Mouse (Mus musculus) heart, adult 2 months (tissue): ENCODE measurements around the gene Col4a2. TPM values are rescaled to one million over a fixed set of nuclear protein-coding genes. Genes with fewer than 3 reads are reported as not detected.

Experiments
- DNase-seq, 2 experiments: peaks; one replicate each; pipeline ENCODE4 v3.0.0; 2021
- H3K27ac ChIP-seq: fragments of 200-600 bp; 2 replicates; pipeline ENCODE4 v1.8.1; 2022
- H3K27me3 ChIP-seq: fragments of 200-500 bp; 2 replicates; pipeline ENCODE4 v1.6.1; 2012; ENCODE audit warnings: mild to moderate bottlenecking, low read length, inconsistent platforms, mixed read lengths; ENCODE audit not compliant: control insufficient read depth, insufficient read depth
- H3K36me3 ChIP-seq: fragments of 200-500 bp; 2 replicates; pipeline ENCODE4 v1.6.1; 2012; ENCODE audit warnings: low read length, inconsistent platforms; ENCODE audit not compliant: control insufficient read depth, insufficient read depth
- H3K4me1 ChIP-seq: fragments of 200-500 bp; 2 replicates; pipeline ENCODE4 v1.6.1; 2011; ENCODE audit warnings: low read length; ENCODE audit not compliant: control insufficient read depth, insufficient read depth
- H3K4me3 ChIP-seq: fragments of 200-600 bp; 2 replicates; pipeline ENCODE4 v1.8.1; 2022
- H3K79me2 ChIP-seq: fragments of 200-500 bp; replicated peaks from 2 replicates; pipeline ENCODE4 v1.6.1; 2012; ENCODE audit warnings: mild to moderate bottlenecking, inconsistent platforms, low read length, moderate library complexity, mixed read lengths; ENCODE audit not compliant: control insufficient read depth, insufficient read depth
- H3K9ac ChIP-seq: fragments of 200-500 bp; 2 replicates; pipeline ENCODE4 v1.6.1; 2012; ENCODE audit warnings: low read depth, mild to moderate bottlenecking, control low read depth, inconsistent platforms, low read length, mixed read lengths
- CTCF ChIP-seq: fragments of 200-600 bp; IDR thresholded peaks from 2 replicates; pipeline ENCODE4 v1.8.1; 2022; ENCODE audit warnings: antibody characterized with exemption, mild to moderate bottlenecking, moderate library complexity
- EP300 ChIP-seq: fragments of 200-500 bp; IDR thresholded peaks from 2 replicates; pipeline ENCODE4 v1.6.1; 2011; ENCODE audit warnings: low read depth, low read length, control low read depth; ENCODE audit not compliant: insufficient read depth
- POLR2A ChIP-seq: fragments of 200-500 bp; IDR thresholded peaks from 2 replicates; pipeline ENCODE4 v1.6.1; 2011; ENCODE audit warnings: mild to moderate bottlenecking, low read depth, low read length, control low read depth; ENCODE audit not compliant: insufficient read depth
- whole genome bisulfite sequencing: fragments of 180-500 bp; shearing (Covaris S2); methylation state at CpG from one replicate; pipeline ENCODE4 v1.1.7; 2018; 5-methylcytosine and 5-hydroxymethylcytosine counted together
- intact Hi-C: fragments of 180-260 bp; cut with DNase I; formaldehyde crosslinking; loops from one replicate; pipeline ENCODE4 v1.15.1; 2025
- polyA plus RNA-seq: library from polyadenylated mRNA; depleted of rRNA; stranded (reverse); fragments of >200 nt; gene quantifications from 2 replicates; pipeline ENCODE4 v1.2.3, GENCODE M21; 2012
- total RNA-seq, 2 experiments: library from RNA; stranded (reverse); gene quantifications; 2 replicates each; pipeline ENCODE4 v1.2.3; 2021

Gene Col4a2
- total and polyA plus RNA-seq, 3 experiments = 104 to 172 (median 139) TPM

DNA sequence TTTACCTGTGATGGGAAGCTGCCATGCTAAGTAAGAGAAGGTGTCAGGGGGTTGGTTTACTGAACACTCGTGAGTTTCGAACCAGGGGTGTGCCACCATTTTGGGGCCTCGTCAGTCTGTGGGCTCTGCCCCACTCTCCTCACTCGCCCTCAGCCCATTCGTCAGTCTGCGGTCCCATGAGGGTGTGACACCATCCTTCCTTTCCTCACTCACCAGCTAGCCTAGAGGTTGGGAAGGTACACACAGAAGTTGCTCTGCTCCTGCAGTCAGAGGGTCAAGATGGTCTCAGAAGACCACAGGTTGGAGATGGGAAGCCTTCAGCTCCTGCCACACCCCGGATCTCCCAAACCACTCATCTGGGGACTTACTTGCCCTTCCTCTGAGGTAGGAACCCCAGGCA is 68.9 kb downstream of the Col4a2 start:
- peak overlapping the region; percentile 10; the same call in 1 of the 2 replicates for H3K9ac ChIP-seq
- peaks cover 39% of the 10 kb centered on the region for H3K36me3 ChIP-seq
- H3K4me3 ChIP-seq = no peak overlapping the region
- peak overlapping the region; percentile 87 for H3K27ac ChIP-seq
- no peaks in the 10 kb centered on the region for H3K27me3 ChIP-seq
- TF ChIP-seq POLR2A = no peak
- no peak for TF ChIP-seq EP300
- TF ChIP-seq CTCF = no peak
- peaks cover 53% of the 10 kb centered on the region for H3K4me1 ChIP-seq
- no peak for DNase-seq
- WGBS = 62% methylated on average over 7 of the region's 7 CpGs
- no peaks in the 10 kb centered on the region for H3K79me2 ChIP-seq
- intact Hi-C loops = no loop called here

GRCm38 (mm10) chr8:11382059-11382810 is 69.6 kb downstream of the Col4a2 start:
- Histone ChIP-seq H3K4me3 (peak overlapping the region; percentile 3; the same call in 1 of the 2 replicates), H3K36me3 (peaks cover 39% of the 10 kb centered on the region), H3K79me2 (no peaks in the 10 kb centered on the region; the same call in 1 of the 2 replicates), H3K27ac (peak overlapping the region; percentile 87), H3K4me1 (peaks cover 54% of the 10 kb centered on the region), H3K9ac (0 out of 2 replicates have a peak overlapping the region, but pooled peaks have one; percentile 4), H3K27me3 (no peaks in the 10 kb centered on the region)
- TF ChIP-seq CTCF (no peak), EP300 (peak; percentile 65; the same call in 1 of the 2 replicates), POLR2A (0 out of 2 replicates have a peak, but pooled peaks have one; percentile 27)
- intact Hi-C loops = loop anchor here (2.0 kb wide), 2 partner anchors 13 to 69 kb away; partner anchors contain the start of genes Col4a1 and Col4a2
- peak; percentile 81 to 86 for DNase-seq
- WGBS = 12% methylated on average over 19 of the region's 19 CpGs

DNA sequence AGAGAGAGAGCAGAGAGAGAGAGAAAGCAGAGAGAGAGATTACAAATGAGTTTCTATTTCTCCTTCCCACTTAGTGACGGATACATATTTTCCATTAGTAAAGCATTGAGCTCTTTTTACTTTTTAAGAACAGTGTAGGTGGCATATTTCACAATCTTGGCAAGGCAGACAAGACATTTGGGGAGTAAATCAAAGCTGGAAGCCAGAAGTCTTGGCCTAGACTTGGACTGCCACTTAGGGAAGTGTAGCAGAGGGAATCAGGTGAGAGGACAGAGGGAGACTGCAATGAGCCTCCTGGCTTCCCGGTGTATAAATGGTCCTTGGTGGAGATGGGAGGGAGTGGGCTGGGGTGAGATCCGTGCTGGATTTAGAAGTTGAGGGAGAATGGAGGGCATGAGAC is 70.3 kb downstream of the Col4a2 start:
- intact Hi-C loops = loop anchor here (2.0 kb wide), 2 partner anchors 14 to 70 kb away; partner anchors contain the start of genes Col4a1 and Col4a2
- TF ChIP-seq POLR2A = no peak
- TF ChIP-seq CTCF = no peak
- TF ChIP-seq EP300 = no peak
- no peaks in the 10 kb centered on the region for H3K27me3 ChIP-seq
- peak overlapping the region; percentile 87 for H3K27ac ChIP-seq
- H3K4me3 ChIP-seq = no peak overlapping the region
- peaks cover 39% of the 10 kb centered on the region for H3K36me3 ChIP-seq
- no peak for DNase-seq
- 10% methylated on average over 3 of the region's 3 CpGs for WGBS
- peaks cover 54% of the 10 kb centered on the region for H3K4me1 ChIP-seq
- no peaks in the 10 kb centered on the region; the same call in 1 of the 2 replicates for H3K79me2 ChIP-seq
- H3K9ac ChIP-seq = no peak overlapping the region

DNA sequence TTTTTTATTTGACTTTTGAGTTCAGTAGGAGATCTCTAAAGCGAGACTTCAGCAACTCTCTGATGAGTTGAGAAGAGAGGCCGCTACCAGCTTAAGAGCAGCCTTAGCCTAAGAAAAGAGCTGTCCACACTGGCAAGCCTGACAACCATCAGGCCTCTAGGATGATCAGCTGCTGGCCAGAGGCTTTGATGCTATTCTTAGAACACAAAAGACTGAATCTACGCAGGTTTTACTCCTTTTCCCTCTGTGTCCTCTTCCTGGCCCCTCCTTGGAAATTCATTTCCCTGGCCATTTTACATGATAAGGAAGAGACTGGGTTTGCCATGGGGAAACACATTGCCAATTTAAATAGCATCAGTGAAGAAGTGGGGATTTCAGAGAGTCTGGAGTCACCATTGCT is 70.8 kb downstream of the Col4a2 start:
- intact Hi-C loops = loop anchor here (2.0 kb wide), 2 partner anchors 15 to 71 kb away; partner anchors contain the start of genes Col4a1 and Col4a2
- 18% methylated on average over 3 of the region's 3 CpGs for WGBS
- Histone ChIP-seq H3K27ac (peak overlapping the region; percentile 87), H3K27me3 (no peaks in the 10 kb centered on the region), H3K4me3 (no peak overlapping the region), H3K79me2 (no peaks in the 10 kb centered on the region; the same call in 1 of the 2 replicates), H3K36me3 (peaks cover 40% of the 10 kb centered on the region), H3K9ac (no peak overlapping the region), H3K4me1 (peaks cover 56% of the 10 kb centered on the region)
- DNase-seq = no peak
- TF ChIP-seq POLR2A (no peak), EP300 (no peak), CTCF (no peak)

DNA sequence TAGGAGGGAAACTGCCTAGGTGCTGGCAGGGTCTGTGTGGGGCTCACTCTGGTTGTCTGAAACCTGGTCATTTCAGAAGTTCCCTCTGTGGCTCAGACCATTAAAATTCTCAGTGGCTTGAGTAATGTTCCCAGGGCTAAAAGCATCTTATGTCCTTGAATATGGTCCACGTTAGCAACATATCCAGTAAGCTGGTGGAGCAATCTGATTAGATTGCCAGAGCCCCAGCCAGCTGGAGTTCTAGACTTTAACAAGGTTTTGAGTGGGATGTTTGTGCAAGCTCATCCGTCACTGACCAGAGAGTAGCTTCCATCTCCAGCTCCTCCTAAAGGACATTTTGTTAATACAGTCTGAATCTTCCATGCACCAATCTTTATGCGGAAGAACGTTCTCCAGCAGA is 72.2 kb downstream of the Col4a2 start:
- Histone ChIP-seq H3K9ac (no peak overlapping the region), H3K36me3 (peaks cover 41% of the 10 kb centered on the region), H3K4me3 (no peak overlapping the region), H3K79me2 (no peaks in the 10 kb centered on the region; the same call in 1 of the 2 replicates), H3K4me1 (peaks cover 59% of the 10 kb centered on the region), H3K27me3 (no peaks in the 10 kb centered on the region), H3K27ac (peak overlapping the region; percentile 87)
- DNase-seq = no peak
- TF ChIP-seq CTCF (peak; percentile 26), POLR2A (no peak)
- 37% methylated on average over 4 of the region's 4 CpGs for WGBS
- intact Hi-C loops = no loop called here

GRCm38 (mm10) chr8:11385272-11385905 is 72.8 kb downstream of the Col4a2 start:
- peak in 1 of 2 experiments; percentile 72 for DNase-seq
- Histone ChIP-seq H3K79me2 (no peaks in the 10 kb centered on the region; the same call in 1 of the 2 replicates), H3K9ac (no peak overlapping the region), H3K36me3 (peaks cover 38% of the 10 kb centered on the region), H3K27me3 (no peaks in the 10 kb centered on the region), H3K4me1 (peaks cover 56% of the 10 kb centered on the region), H3K4me3 (no peak overlapping the region), H3K27ac (peak overlapping the region; percentile 87)
- intact Hi-C loops = no loop called here
- no peak for TF ChIP-seq POLR2A
- TF ChIP-seq EP300 = 0 out of 2 replicates have a peak, but pooled peaks have one; percentile 22
- 39% methylated on average over 9 of the region's 9 CpGs for WGBS
